Mouse (Mus musculus) spleen, adult 18-20 months (tissue): ENCODE data around the gene Map3k7.

Experiments used
- DNase-seq, 2 experiments: peaks; one replicate each; pipeline ENCODE4 v3.0.0; 2022; ENCODE audit warnings: mixed read lengths in 2 of 2

Gene Map3k7

DNA sequence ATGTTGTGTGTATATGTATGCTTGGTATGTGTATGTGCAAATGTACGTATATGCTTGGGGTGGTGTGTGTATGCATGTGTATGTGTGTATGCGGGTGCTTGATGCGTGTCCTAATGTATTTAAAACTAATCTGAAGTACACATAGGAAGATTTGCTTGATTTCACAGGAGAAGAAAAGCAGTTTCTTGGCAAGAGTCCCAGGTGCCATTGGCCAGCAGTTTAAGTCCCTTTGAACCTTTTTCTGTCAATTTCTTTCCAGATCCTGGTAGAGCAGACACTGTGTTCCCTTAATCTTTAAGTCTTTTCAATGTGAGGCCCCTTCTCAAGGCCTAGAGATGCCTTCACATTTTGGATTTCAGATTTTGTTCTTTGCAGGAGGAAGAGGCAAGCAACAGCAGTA, 99.4 kb downstream of the Map3k7 start:
- DNase-seq: no peak
